Mouse (Mus musculus) A20 (cell line): ENCODE data around the gene Trnt1.

Experiments used
- DNase-seq: peaks from one replicate; pipeline ENCODE4 v3.0.0-alpha.2; 2011; ENCODE audit warnings: low read depth, low spot score

Gene Trnt1

DNA sequence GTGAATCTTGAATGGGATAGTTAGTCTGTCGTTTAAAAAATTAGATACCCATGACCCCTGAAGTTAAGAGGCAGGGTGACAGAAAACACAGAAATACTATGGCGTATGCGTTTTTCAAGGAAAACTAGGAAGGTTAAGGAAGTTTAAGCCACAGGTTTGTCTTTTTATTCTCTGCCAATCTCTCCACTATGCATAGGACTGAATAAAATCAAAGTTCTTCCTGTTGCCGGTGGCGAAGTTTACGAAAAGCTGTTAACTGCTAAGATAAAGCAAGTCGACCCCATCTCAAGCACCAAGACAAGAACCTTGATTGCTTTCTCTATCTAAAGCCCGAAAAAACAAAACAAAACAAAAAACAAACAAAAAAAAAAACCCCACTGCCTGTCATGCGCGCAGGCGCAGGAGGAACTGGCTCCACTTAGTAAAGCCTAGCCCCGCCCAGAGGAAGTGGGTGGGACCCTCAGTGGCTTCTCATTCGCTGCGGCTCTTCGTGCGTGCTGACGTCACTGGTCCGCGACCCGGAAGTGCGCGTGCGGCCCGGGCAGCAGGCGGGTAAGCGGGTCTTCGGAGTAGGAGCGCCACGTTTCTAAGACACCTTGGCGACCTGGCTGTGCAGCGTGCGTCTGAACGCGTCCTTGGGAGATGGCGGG is at the start of gene Trnt1:
TSS of gene Trnt1 (plus strand) at position 481 of the 650 bp plus-strand sequence.
- peak; percentile 98 for DNase-seq

GRCm38 (mm10) chr6:106725642-106726041 is 43.3 kb upstream of the Trnt1 start:
- DNase-seq: peak; percentile 58

DNA sequence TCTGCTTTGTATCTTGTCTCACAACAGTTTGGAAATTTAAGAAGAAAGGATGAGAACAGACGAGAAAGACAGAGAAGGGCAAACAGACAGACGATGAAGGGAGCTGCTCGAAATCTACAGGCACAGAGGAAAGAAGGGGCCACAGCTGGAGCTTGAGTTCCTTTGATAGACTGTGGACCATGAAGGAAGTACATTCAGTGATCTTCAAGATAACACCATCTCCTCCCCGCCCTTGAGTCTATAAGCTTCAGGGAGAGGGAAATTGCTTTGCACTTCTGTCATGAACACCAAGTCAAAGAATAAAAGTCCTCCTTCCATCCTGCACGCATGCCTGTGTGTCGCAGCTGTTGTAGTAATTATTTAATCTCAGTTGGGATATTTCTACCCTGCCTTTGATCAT is 42.8 kb upstream of the Trnt1 start:
- no peak for DNase-seq

GRCm38 (mm10) chr6:106727703-106728102 is 41.2 kb upstream of the Trnt1 start:
- DNase-seq: no peak

GRCm38 (mm10) chr6:106729682-106730314 is 39.1 kb upstream of the Trnt1 start:
- peak; percentile 54 for DNase-seq

DNA sequence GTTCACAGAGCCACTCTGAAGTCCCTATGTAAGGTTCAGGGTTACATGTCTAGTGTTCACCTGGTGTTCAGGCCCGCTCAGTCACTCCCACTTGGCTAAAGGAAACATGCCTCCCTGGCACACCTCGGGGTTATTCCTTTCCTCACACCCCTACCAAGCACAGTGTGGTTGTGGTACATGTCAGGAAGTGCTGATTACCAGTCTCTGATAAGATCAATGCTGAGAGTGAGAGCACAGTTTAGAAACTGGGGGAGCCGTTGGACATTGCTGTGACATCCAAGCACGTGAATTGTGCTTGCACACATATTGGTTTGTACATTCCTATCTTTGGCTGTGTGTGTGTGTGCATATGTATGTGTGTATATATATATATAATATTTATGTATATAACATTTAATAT is 36.4 kb upstream of the Trnt1 start:
- no peak for DNase-seq

DNA sequence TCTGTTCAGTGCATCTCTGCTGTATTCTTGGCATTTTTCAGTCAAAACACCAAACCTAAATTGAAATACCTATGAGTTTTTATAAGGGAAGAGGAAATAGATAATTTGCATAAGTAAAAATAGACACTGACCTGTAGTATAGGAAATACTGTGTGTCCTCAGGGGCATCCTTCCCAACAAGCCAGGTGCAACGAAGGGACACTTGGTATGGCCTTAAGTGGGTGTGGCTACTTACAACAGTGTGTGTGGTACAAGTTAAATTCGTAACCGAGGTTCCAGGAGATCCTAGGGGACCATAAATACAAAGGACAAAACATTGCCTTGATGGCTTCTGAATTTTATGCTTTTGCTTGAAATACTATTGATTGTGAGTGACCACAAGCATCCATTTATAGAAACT is 30.7 kb upstream of the Trnt1 start:
- peak; percentile 9 for DNase-seq

DNA sequence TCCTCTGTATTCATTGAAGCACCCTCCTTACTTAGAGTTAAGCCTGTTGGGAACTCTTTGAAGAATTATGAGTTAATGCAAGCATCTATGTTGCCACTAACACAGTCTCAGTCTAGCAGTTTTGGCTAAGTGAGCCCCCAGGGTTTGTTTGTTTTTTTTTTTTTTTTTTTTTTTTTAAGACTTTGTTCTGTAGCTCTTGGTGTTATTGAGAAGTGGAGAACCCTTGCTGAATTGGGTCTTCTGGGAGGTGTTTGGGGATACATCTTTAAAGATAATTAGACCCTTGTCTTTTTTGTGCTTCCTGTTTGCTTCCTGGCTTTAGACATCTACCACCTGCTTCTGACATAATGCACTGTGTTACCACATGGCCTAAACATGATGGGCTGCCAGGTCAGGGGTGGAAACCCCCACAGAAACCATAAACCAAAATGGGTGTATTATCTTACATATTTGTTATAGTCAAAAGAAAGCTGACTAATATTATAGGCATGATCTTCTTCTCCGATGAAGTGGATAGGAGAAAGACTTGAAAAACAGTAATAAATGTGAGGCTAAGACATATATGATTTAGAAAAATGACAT is 28.6 kb upstream of the Trnt1 start:
- no peak for DNase-seq

DNA sequence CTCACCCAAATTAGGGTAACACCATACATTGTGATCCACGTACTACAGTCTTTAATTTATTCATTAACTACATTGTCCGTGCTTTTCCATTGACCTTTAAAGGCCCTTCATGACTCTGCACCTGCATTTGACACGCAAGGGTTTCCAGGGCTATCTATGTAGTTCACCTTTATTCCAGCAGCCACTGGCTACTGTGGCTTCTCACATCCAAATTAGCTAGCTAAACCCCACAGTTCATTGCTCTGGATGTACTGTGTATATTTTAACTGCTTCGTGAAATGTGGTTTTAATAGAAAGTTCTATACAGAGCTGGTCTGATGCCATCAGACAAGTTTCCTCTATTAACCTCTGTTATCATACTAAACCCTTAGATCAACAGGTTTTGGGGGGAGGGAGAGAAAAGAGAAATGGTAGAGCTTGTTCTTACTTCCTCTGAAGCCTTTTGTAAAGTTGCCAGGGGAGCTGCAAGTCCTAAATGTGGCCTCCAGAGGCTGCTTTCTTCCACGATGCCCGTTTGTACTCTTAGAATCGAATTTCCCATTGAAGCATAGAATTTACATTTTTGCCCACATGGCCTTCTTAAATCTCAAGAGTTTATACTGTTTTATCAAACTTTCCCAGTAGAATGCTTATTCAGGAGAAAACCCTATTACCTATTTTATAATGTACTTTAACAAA is 25.2 kb upstream of the Trnt1 start:
- no peak for DNase-seq

DNA sequence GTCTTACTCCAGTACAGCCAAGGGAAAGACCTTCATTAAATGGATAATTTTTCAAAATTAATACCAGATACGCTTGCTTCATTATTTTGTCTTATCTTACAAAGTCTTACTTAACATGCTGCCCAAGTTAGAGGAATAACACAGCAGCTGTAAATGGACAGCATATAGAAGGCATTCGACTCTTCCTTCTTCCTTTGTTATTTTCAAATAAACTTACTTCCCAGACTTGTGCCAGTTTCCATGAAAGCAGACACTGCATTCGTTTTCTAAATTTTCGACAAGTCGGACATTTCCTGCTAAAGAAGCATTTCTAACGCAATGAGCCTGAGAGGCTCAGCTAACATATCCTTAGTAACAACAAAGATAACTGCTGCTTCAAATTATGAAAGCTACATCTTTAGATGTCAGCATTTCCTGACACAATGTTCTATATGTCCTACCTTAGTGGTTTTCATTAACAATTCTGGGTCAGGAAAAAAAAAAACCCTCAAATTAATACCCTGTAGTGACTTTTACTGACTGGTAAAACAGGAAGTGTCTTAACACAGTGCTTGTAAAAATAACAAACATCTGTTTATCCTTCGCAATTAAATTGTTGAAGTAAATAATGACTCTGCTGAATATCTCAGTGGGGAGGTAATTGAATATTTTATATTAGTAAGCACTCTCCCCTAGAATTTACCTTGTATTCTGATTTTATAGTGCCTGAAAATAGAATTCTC is 23.1 kb upstream of the Trnt1 start:
- no peak for DNase-seq

DNA sequence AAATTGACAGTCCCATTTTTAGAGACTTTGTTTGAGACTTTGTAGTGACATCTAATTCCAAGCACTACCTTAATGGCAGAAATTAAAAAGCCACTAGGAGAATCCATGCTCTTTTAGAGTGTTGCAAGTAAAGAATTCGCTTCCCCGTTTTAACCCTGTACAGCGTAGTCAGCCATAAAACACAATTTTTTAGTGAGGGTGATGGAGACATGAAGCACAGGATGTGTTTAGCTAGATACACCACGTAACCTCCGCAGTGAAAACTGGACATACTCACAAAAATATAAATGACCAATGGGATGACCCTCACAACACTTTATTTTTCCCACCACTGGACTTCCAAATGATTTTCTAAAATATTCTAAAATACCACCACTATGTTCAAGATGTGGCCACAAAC is 21.7 kb upstream of the Trnt1 start:
- DNase-seq: no peak

GRCm38 (mm10) chr6:106747804-106748203 is 21.1 kb upstream of the Trnt1 start:
- DNase-seq: no peak

DNA sequence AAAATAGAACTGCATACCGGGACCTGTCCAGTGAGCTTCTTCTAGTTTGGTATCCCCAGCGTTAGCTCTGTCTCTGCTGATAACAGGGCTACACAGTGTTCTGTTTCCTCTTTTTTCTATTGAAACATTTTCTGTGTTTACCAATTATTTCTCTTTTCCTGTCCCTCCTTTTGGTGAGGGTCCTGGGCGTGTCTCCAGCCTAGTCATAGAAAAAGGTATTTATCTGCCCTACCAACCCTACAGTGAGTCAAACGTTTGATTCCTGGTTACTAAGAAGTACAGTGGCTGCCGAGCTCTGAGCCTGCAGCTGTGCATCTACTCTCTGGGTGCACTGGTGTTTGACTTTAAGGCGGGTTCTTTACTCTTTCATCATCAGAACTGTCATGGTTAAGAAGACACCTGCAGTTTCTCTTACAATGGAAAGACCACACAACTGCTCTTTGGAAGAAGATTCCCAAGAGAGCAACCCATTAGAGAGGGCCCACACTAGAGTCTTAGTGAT is 20.0 kb upstream of the Trnt1 start, which contains the start of gene Il5ra:
TSS of gene Il5ra (minus strand) at position 151 of the 502 bp plus-strand sequence.
- DNase-seq: peak; percentile 54

DNA sequence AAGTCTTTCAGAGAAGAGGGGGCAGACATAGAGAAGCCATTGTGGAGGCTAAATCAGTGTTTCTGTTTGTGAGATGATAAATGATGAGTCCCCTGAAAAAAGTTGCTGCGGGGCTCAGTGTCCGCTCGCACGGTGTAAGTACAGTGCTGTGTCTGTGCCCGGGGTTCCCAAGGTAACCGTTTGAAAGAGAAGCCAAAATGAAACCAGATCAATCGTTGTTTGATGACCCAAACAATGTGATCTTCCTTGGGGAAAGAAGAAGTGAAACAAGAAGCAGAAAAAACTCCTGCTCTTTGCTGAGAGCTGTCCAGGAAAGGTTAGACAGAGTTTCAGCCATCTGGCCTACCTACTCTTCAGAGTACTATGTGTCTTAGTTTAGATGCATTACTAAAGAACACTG is 18.6 kb upstream of the Trnt1 start:
- DNase-seq: peak; percentile 75

GRCm38 (mm10) chr6:106758299-106758698 is 10.6 kb upstream of the Trnt1 start:
- no peak for DNase-seq

- peak; percentile 42 for DNase-seq
Measured at GRCm38 (mm10) chr6:106760473-106761218, 8.3 kb upstream of the Trnt1 start.

- no peak for DNase-seq
Measured at GRCm38 (mm10) chr6:106761486-106761885, 7.4 kb upstream of the Trnt1 start.

GRCm38 (mm10) chr6:106765892-106766291 is 3.0 kb upstream of the Trnt1 start:
- DNase-seq: no peak

DNA sequence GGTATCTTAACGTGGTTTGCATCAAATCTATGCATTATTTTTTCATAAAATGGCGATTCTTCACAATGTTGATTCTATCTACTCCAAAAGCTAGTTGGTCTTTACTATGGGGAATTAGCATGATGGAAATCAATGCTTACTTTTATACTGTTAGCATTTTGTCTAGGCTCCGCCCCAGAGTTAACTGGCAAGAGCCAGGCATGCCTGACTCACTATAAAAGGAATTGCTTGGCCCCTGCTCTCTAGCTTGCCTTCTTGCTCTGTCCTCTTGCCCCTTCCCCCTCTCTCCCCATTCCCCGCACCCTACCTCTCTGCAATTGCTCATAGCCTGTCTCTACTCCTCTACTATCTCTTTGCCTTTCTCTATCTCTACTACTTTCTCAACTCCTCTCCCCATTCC is 2.1 kb upstream of the Trnt1 start:
- no peak for DNase-seq

- peak; percentile 24 for DNase-seq
Measured at GRCm38 (mm10) chr6:106769290-106769866, 458 bp downstream of the Trnt1 start.

DNA sequence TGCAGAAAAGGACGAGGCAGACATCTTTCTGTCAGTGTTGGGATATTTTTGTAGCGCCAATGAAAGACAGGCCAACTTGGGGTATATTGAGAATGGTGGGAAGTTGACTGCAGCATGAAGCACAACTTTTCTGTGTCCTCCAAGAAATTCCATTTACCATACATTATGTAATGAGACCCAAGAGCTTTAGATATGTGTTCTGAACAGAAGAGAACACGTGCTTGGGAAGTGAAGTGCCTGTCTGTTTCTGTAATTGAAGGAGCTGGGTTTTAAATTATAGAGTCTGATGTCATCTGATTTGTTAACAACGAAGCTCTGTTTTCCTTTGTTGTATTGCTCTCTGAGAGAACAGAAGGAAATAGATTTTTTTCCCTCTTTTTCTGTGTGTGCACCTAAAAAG is 1.1 kb downstream of the Trnt1 start:
- DNase-seq: no peak
